Mouse (Mus musculus) ovary, adult 10 weeks (tissue): Measurements from ENCODE around the gene Btd. TPM values are rescaled to one million over a fixed set of nuclear protein-coding genes. Genes with fewer than 3 reads are reported as not detected.

Experiments used
- polyA plus RNA-seq: library from polyadenylated mRNA; stranded (reverse); fragments of 350-450 nt; fragmentation: Illumina TruSeq; extraction: RNeasy Lipid Tissue Mini Kit (QIAGEN cat#74804); gene quantifications from one replicate; pipeline ENCODE4 v1.2.3, GENCODE M21; 2014

Gene Btd
- 5.4 TPM for polyA plus RNA-seq

DNA sequence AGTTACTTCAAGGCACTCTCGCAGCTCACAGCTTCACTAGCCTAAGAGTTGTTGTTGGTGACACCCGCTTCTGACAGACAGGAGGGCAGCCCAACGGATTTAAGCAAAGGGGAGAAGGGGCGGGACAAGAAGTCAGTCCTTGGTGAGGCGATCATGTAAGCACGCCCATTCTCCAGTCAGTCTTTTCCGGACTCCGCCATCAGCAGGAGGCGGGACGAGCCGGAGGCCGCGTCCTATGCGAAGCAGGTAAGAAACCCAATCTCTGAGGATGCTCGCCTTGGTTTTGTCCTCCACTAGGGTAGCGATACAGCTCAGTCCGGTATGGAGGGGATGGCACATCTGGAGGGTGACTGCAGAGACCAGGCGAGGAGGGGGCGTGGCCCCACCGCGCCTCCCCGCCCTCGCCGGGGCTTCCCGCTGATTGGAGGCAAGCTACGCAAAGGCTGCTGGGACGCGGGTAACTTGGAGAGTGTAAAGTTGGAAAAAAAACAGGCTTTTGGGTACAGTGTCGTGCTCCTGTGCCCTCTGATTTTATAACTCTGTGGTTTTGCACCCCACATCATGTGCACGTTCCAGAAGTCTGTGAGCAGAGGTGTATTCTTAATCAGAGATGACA lies at the start of gene Btd, which contains the start of gene Hacl1:
Gene Btd, plus strand, starts transcription at position 139 of the 616 bp plus-strand sequence.
Gene Hacl1, minus strand, starts transcription at position 397 of the 616 bp plus-strand sequence.

GRCm38 (mm10) chr14:31591243-31591642 lies 49.6 kb upstream of the Btd start, which contains the start of gene Colq:
Colq (minus strand) TSS chr14:31591343.

GRCm38 (mm10) chr14:31640346-31640889 lies 410 bp upstream of the Btd start, which contains the start of gene Gm49387:
Gm49387 (minus strand) TSS chr14:31640878.

Other genes with a start within 250 kb of the Btd start
- 73.6 TPM for gene Sh3bp5, start 204.9 kb upstream of the Btd start, polyA plus RNA-seq
- 44.0 TPM for gene Eaf1, start 146.6 kb upstream of the Btd start, polyA plus RNA-seq
- 90.1 TPM for gene Mettl6, start 146.0 kb upstream of the Btd start, polyA plus RNA-seq
- gene Colq, start 49.7 kb upstream of the Btd start, polyA plus RNA-seq = not detected
- gene Gm49387, start 150 bp upstream of the Btd start, polyA plus RNA-seq = not detected
- 11.9 TPM for gene Hacl1, start 258 bp downstream of the Btd start, polyA plus RNA-seq
- 58.0 TPM for gene Ankrd28, start 189.6 kb downstream of the Btd start, polyA plus RNA-seq